Mouse (Mus musculus) hindbrain, embryonic 16.5 days (tissue): ENCODE results near the gene Gab2. TPM values are rescaled to one million over a fixed set of nuclear protein-coding genes. Genes with fewer than 3 reads are reported as not detected.
A peak's percentile ranks its signal among the peaks of the same experiment; 100 is the strongest.

ENCODE experiments used
- ATAC-seq: fragments of 200-750 bp; cut with Nextera tagmentation; 2 replicates; pipeline ENCODE4 v1.8.0; 2017; ENCODE audit warnings: moderate TSS enrichment, moderate library complexity
- H3K27ac ChIP-seq: fragments of 300-500 bp; sonication (generic); 2 replicates; pipeline ENCODE4 v1.5.1; 2014; ENCODE audit warnings: low read depth, mild to moderate bottlenecking, control low read depth, low read length, moderate library complexity
- H3K27me3 ChIP-seq: fragments of 300-500 bp; sonication (generic); replicated peaks from 2 replicates; pipeline ENCODE4 v1.6.1; 2014; ENCODE audit warnings: low read length; ENCODE audit not compliant: control insufficient read depth, insufficient read depth
- H3K36me3 ChIP-seq: fragments of 300-500 bp; sonication (generic); 2 replicates; pipeline ENCODE4 v1.6.1; 2014; ENCODE audit warnings: mild to moderate bottlenecking, low read length, moderate library complexity, mixed read lengths; ENCODE audit not compliant: control insufficient read depth, insufficient read depth
- H3K4me1 ChIP-seq: fragments of 300-500 bp; sonication (generic); 2 replicates; pipeline ENCODE4 v1.6.1; 2014; ENCODE audit warnings: low read depth, low read length; ENCODE audit not compliant: control insufficient read depth, insufficient read depth
- H3K4me2 ChIP-seq: fragments of 300-500 bp; sonication (generic); 2 replicates; pipeline ENCODE4 v1.6.1; 2014; ENCODE audit warnings: mild to moderate bottlenecking, low read length, control low read depth, moderate library complexity
- H3K4me3 ChIP-seq: fragments of 300-500 bp; sonication (generic); 2 replicates; pipeline ENCODE4 v1.5.1; 2014; ENCODE audit warnings: mild to moderate bottlenecking, low read length, control low read depth, moderate library complexity
- H3K9ac ChIP-seq: fragments of 300-500 bp; sonication (generic); 2 replicates; pipeline ENCODE4 v1.6.1; 2014; ENCODE audit warnings: low read depth, mild to moderate bottlenecking, control low read depth, low read length, moderate library complexity
- H3K9me3 ChIP-seq: fragments of 300-500 bp; sonication (generic); 2 replicates; pipeline ENCODE4 v1.6.1; 2014; ENCODE audit warnings: mild to moderate bottlenecking, low read length, moderate library complexity; ENCODE audit not compliant: control insufficient read depth
- WGBS: fragments of 180-500 bp; shearing (Covaris S2); extraction: QIAGEN DNeasy Blood & Tissue Kit; methylation state at CpG from one replicate; pipeline ENCODE4 v1.1.7; 2014; 5-methylcytosine and 5-hydroxymethylcytosine counted together
- polyA plus RNA-seq: library from polyadenylated mRNA; unstranded; fragments of >200 nt; fragmentation: Nextera tagmentation; extraction: Ambion mirVana; gene quantifications from 2 replicates; pipeline ENCODE4 v1.2.1, GENCODE M21; 2015

The Gab2 gene
- polyA plus RNA-seq, 1 experiment from 2014 or later = 14.1 TPM

GRCm38 (mm10) chr7:97171719-97172118 is 90.3 kb downstream of the Gab2 start:
- Histone ChIP-seq H3K4me3 (no peak overlapping the region), H3K4me2 (no peak overlapping the region), H3K27me3 (no peaks in the 10 kb centered on the region), H3K4me1 (no peaks in the 10 kb centered on the region), H3K9ac (no peak overlapping the region), H3K9me3 (no peaks in the 10 kb centered on the region), H3K36me3 (no peaks in the 10 kb centered on the region), H3K27ac (no peak overlapping the region)
- ATAC-seq = no peak
- WGBS = 78% methylated on average over 4 of the region's 4 CpGs

GRCm38 (mm10) chr7:97172126-97172525 is 90.7 kb downstream of the Gab2 start:
- Histone ChIP-seq H3K4me2 (no peak overlapping the region), H3K9ac (no peak overlapping the region), H3K4me3 (no peak overlapping the region), H3K27me3 (no peaks in the 10 kb centered on the region), H3K27ac (no peak overlapping the region), H3K36me3 (no peaks in the 10 kb centered on the region), H3K9me3 (no peaks in the 10 kb centered on the region), H3K4me1 (no peaks in the 10 kb centered on the region)
- ATAC-seq = no peak
- 86% methylated on average over 3 of the region's 3 CpGs for WGBS

GRCm38 (mm10) chr7:97181931-97182330 is 100.5 kb downstream of the Gab2 start:
- Histone ChIP-seq H3K27me3 (no peaks in the 10 kb centered on the region), H3K4me2 (no peak overlapping the region), H3K36me3 (no peaks in the 10 kb centered on the region), H3K4me1 (no peaks in the 10 kb centered on the region), H3K4me3 (no peak overlapping the region), H3K9me3 (no peaks in the 10 kb centered on the region), H3K9ac (no peak overlapping the region), H3K27ac (no peak overlapping the region)
- WGBS = 95% methylated on average over 1 of the region's 1 CpGs
- ATAC-seq = no peak

GRCm38 (mm10) chr7:97183426-97183825 is 102.0 kb downstream of the Gab2 start:
- Histone ChIP-seq H3K27ac (no peak overlapping the region), H3K9me3 (no peaks in the 10 kb centered on the region), H3K4me1 (no peaks in the 10 kb centered on the region), H3K9ac (no peak overlapping the region), H3K4me3 (no peak overlapping the region), H3K4me2 (no peak overlapping the region), H3K36me3 (no peaks in the 10 kb centered on the region), H3K27me3 (no peaks in the 10 kb centered on the region)
- no peak for ATAC-seq
- 24% methylated on average over 4 of the region's 4 CpGs for WGBS

GRCm38 (mm10) chr7:97184005-97184404 is 102.6 kb downstream of the Gab2 start:
- WGBS = 53% methylated on average over 1 of the region's 1 CpGs
- no peaks in the 10 kb centered on the region for H3K9me3 ChIP-seq

GRCm38 (mm10) chr7:97187387-97188081 is 106.1 kb downstream of the Gab2 start:
- no peaks in the 10 kb centered on the region for H3K9me3 ChIP-seq
- no peak overlapping the region for H3K27ac ChIP-seq
- no peak overlapping the region for H3K4me2 ChIP-seq
- H3K4me3 ChIP-seq = no peak overlapping the region
- WGBS = 96% methylated on average over 2 of the region's 2 CpGs
- no peak for ATAC-seq
- no peaks in the 10 kb centered on the region for H3K4me1 ChIP-seq
- no peaks in the 10 kb centered on the region for H3K27me3 ChIP-seq
- H3K36me3 ChIP-seq = no peaks in the 10 kb centered on the region
- H3K9ac ChIP-seq = no peak overlapping the region

More at GRCm38 (mm10) chr7:97184005-97184404, 102.6 kb downstream of the Gab2 start:
- Histone ChIP-seq H3K4me1 (no peaks in the 10 kb centered on the region), H3K36me3 (no peaks in the 10 kb centered on the region), H3K4me3 (no peak overlapping the region), H3K9ac (no peak overlapping the region), H3K27ac (no peak overlapping the region), H3K4me2 (no peak overlapping the region), H3K27me3 (no peaks in the 10 kb centered on the region)
- no peak for ATAC-seq

GRCm38 (mm10) chr7:97189116-97189515 is 107.7 kb downstream of the Gab2 start:
- no peak overlapping the region for H3K4me3 ChIP-seq
- no peak overlapping the region for H3K4me2 ChIP-seq
- H3K9ac ChIP-seq = no peak overlapping the region
- no peaks in the 10 kb centered on the region for H3K4me1 ChIP-seq
- no peaks in the 10 kb centered on the region for H3K36me3 ChIP-seq
- H3K9me3 ChIP-seq = no peaks in the 10 kb centered on the region
- WGBS = 78% methylated on average over 1 of the region's 1 CpGs
- H3K27me3 ChIP-seq = no peaks in the 10 kb centered on the region
- H3K27ac ChIP-seq = no peak overlapping the region
- 0 out of 2 replicates have a peak, but pooled peaks have one; percentile 27 for ATAC-seq

GRCm38 (mm10) chr7:97203907-97204306 is 122.5 kb downstream of the Gab2 start:
- H3K9me3 ChIP-seq = no peaks in the 10 kb centered on the region
- 81% methylated on average over 2 of the region's 2 CpGs for WGBS
- no peak overlapping the region for H3K4me2 ChIP-seq
- no peak overlapping the region for H3K9ac ChIP-seq
- H3K27me3 ChIP-seq = no peaks in the 10 kb centered on the region
- no peaks in the 10 kb centered on the region for H3K4me1 ChIP-seq
- H3K4me3 ChIP-seq = no peak overlapping the region
- H3K27ac ChIP-seq = no peak overlapping the region
- no peaks in the 10 kb centered on the region for H3K36me3 ChIP-seq
- ATAC-seq = no peak

- Histone ChIP-seq H3K9me3 (no peaks in the 10 kb centered on the region), H3K9ac (no peak overlapping the region), H3K4me1 (no peaks in the 10 kb centered on the region), H3K4me2 (no peak overlapping the region), H3K36me3 (no peaks in the 10 kb centered on the region), H3K27ac (no peak overlapping the region), H3K4me3 (no peak overlapping the region), H3K27me3 (no peaks in the 10 kb centered on the region)
- no peak for ATAC-seq
- WGBS = 79% methylated on average over 1 of the region's 1 CpGs
These were observed 127.6 kb downstream of the Gab2 start for GRCm38 (mm10) chr7:97208811-97209549.
